Mouse (Mus musculus) forebrain, postnatal 0 days (tissue): Measurements from ENCODE around the gene Ngdn. TPM values are rescaled to one million over a fixed set of nuclear protein-coding genes. Genes with fewer than 3 reads are reported as not detected.
"Not testable (repeated sequence)": the region's sequence is repeated elsewhere in the genome, so short reads cannot be mapped to it uniquely, and the experiment has no call there.

ENCODE experiments used
- ATAC-seq: fragments of 200-750 bp; cut with Nextera tagmentation; 2 replicates; pipeline ENCODE4 v1.8.0; 2017; ENCODE audit warnings: mild to moderate bottlenecking, moderate library complexity
- DNase-seq: peaks from one replicate; pipeline ENCODE4 v3.0.0-alpha.2; 2015
- H3K27ac ChIP-seq: fragments of 300-500 bp; sonication (generic); 2 replicates; pipeline ENCODE4 v1.5.1; 2014; ENCODE audit warnings: low read depth, mild to moderate bottlenecking, antibody characterized with exemption, low read length, moderate library complexity, mixed read lengths
- H3K27me3 ChIP-seq: fragments of 300-500 bp; sonication (generic); 2 replicates; pipeline ENCODE4 v1.6.1; 2014; ENCODE audit warnings: mild to moderate bottlenecking, low read length, mixed read lengths; ENCODE audit not compliant: insufficient read depth
- H3K36me3 ChIP-seq: fragments of 300-500 bp; sonication (generic); 2 replicates; pipeline ENCODE4 v1.6.1; 2014; ENCODE audit warnings: mild to moderate bottlenecking, moderate library complexity; ENCODE audit not compliant: insufficient read depth
- H3K4me1 ChIP-seq: fragments of 300-500 bp; sonication (generic); 2 replicates; pipeline ENCODE4 v1.6.1; 2014; ENCODE audit warnings: antibody characterized with exemption; ENCODE audit not compliant: insufficient read depth
- H3K4me2 ChIP-seq: fragments of 300-500 bp; sonication (generic); 2 replicates; pipeline ENCODE4 v1.6.1; 2014; ENCODE audit warnings: low read depth, mild to moderate bottlenecking, moderate library complexity
- H3K4me3 ChIP-seq: fragments of 300-500 bp; sonication (generic); 2 replicates; pipeline ENCODE4 v1.5.1; 2014; ENCODE audit warnings: low read depth, low read length, mixed read lengths
- H3K9ac ChIP-seq: fragments of 300-500 bp; sonication (generic); 2 replicates; pipeline ENCODE4 v1.6.1; 2014; ENCODE audit warnings: mild to moderate bottlenecking
- H3K9me3 ChIP-seq: fragments of 300-500 bp; sonication (generic); 2 replicates; pipeline ENCODE4 v1.6.1; 2016; ENCODE audit warnings: low read length
- CTCF ChIP-seq: sonication (generic); IDR thresholded peaks from 2 replicates; pipeline ENCODE4 v1.5.1; 2016; ENCODE audit warnings: antibody characterized with exemption, control low read depth, low read depth
- WGBS: fragments of 180-500 bp; shearing (Covaris S2); extraction: QIAGEN DNeasy Blood & Tissue Kit; methylation state at CpG from one replicate; pipeline ENCODE4 v1.1.7; 2014; 5-methylcytosine and 5-hydroxymethylcytosine counted together
- polyA plus RNA-seq: library from polyadenylated mRNA; unstranded; fragments of >200 nt; fragmentation: Nextera tagmentation; extraction: Ambion mirVana; gene quantifications from 2 replicates; pipeline ENCODE4 v1.2.1, GENCODE M21; 2015
- total RNA-seq: library from RNA; depleted of rRNA; stranded (reverse); fragments of >200 nt; gene quantifications from 2 replicates; pipeline ENCODE4 v1.2.3, GENCODE M21; 2014

Gene Ngdn
- total and polyA plus RNA-seq, 2 experiments from 2014 or later, result 24.2 to 47.9 TPM

DNA sequence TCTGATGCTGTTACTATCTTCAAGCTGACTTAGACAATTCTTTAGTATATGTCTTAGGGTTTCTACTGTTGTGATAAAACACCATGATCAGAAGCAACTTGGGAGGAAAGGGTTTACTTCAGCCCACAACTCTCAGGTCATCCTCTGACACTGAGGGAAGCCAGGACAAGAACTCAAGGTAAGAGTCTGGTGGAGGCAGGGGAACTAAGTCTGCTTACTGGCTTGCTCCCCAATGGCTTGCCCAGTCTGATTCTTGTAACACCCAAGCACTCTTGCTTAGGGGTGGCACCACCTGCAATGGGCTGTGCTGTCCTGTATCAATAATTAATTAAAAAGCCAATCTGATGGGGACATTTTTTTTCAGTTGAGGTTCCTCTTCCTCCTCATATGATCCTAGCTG, 16.6 kb upstream of the Ngdn start:
- Histone ChIP-seq H3K4me2 (no peak overlapping the region), H3K9me3 (no peaks in the 10 kb centered on the region), H3K4me3 (no peak overlapping the region), H3K4me1 (peaks cover 25% of the 10 kb centered on the region), H3K9ac (no peak overlapping the region), H3K27ac (no peak overlapping the region), H3K36me3 (no peaks in the 10 kb centered on the region), H3K27me3 (no peaks in the 10 kb centered on the region)
- TF ChIP-seq CTCF, result no peak
- ATAC-seq, result no peak
- DNase-seq, result no peak

DNA sequence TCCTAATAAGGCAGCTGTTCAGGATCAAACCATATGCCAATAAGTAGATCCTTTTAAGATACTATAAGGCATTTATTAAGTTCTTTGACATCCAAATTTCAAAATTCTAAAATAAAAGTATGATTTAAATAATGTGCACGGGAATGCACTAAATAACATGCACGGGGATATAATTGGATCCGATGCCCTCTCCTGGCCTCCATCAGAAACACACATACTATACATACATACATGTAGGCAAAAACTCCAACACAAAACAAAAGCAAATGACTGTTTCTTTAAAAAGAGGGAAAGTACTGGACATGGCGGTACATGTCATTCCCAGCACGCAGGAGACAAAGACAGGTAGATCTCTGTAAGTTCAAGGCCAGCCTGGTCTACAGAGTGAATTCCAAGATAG, 15.4 kb upstream of the Ngdn start:
- ATAC-seq, H3K27me3 ChIP-seq, H3K4me3 ChIP-seq, H3K27ac ChIP-seq, H3K9ac ChIP-seq, H3K36me3 ChIP-seq, H3K9me3 ChIP-seq, H3K4me2 ChIP-seq: not testable (repeated sequence)
- TF ChIP-seq CTCF, result peak; percentile 61
- H3K4me1 ChIP-seq, result peaks cover 19% of the 10 kb centered on the region
- peak; percentile 53 for DNase-seq
- WGBS, result 66% methylated on average over 5 of the region's 5 CpGs

DNA sequence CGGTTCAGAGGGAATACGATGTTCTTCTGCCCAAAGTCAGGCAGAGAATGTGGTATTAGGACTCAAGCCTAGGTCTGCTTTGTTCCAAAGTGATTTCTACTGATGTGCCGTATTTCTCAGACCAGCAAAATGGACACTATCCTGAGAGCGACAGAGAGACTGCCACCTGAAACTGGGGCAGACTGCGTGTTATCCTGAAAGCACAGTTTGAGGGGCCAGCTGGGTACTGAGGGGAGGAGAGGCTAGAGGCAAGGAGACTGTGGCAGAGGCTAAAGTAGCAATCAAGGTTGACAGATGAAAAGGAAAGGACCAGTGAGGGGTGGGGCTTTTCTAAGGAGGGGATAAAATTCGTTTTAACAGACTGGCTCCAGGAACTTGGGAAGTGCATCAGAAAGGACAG, 14.4 kb upstream of the Ngdn start:
- DNase-seq, result no peak
- no peaks in the 10 kb centered on the region for H3K36me3 ChIP-seq
- H3K4me1 ChIP-seq, result peaks cover 11% of the 10 kb centered on the region
- 87% methylated on average over 6 of the region's 6 CpGs for WGBS
- no peak overlapping the region for H3K27ac ChIP-seq
- H3K9ac ChIP-seq, result no peak overlapping the region
- H3K27me3 ChIP-seq, result no peaks in the 10 kb centered on the region
- no peak overlapping the region for H3K4me3 ChIP-seq
- no peaks in the 10 kb centered on the region for H3K9me3 ChIP-seq
- no peak overlapping the region for H3K4me2 ChIP-seq
- no peak for TF ChIP-seq CTCF
- ATAC-seq, result no peak

DNA sequence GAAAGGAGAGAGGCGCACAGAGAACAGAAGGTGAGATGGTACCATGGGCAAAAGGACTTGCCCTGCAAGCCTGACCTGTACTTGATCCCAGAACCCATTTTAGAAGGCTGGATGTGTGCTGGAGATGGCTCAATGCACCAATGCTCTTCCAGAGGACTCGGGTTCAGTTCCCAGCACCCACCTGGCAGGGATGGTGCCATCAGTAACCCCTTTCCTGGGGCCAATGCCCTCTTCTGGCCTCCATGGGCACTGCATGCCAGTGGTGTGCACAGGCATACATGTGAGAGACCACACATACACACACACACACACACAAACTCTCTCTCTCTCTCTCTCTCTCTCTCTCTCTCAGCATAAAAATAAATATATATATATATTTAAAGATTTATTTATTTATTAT, 13.8 kb upstream of the Ngdn start:
- peak; percentile 19; the same call in 1 of the 2 replicates for TF ChIP-seq CTCF
- DNase-seq (no peak), ATAC-seq (no peak)
- 100% methylated on average over 2 of the region's 2 CpGs for WGBS
- H3K9ac ChIP-seq, result no peak overlapping the region
- H3K4me2 ChIP-seq, result no peak overlapping the region
- no peak overlapping the region for H3K4me3 ChIP-seq
- no peaks in the 10 kb centered on the region for H3K9me3 ChIP-seq
- no peaks in the 10 kb centered on the region for H3K27me3 ChIP-seq
- H3K36me3 ChIP-seq, result no peaks in the 10 kb centered on the region
- 0 out of 2 replicates have a peak, but pooled peaks cover 4% of the 10 kb centered on the region for H3K4me1 ChIP-seq
- H3K27ac ChIP-seq, result no peak overlapping the region

DNA sequence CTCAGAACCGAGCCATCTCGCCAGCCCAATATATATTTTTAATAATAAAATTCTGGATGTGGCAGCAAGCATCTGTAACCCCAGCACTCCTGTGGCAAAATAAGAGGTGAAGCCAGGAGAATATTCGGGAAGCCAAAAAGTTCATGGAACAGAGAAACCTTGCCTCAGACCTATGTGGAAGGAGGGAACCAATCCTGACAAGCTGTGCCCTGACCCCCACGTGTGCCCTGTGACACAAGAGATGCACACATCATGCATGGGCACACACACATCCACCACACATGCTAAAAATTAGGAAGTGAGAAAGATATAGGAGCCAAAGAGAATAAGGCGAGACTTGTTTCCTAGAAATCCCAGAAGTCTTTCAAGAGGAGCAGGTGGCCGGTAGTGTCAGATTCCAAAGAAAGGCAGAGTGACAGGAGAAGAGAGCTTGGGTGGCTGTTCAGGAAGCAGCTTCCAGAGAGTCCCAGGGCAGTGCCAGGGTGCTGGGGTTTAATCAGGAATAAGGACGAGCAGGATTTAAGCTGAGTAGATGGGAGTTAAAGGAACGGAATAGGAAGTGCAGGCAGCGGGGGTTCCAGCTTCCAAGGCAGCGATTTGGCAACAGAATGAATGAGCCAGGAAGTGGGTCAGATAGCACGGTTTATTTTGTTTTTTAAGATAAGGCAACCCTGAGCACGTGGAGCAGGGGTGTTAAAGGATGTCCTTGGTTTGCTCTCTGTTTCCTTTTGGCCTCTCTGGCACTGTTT, 13.1 kb upstream of the Ngdn start:
- Histone ChIP-seq H3K27ac (no peak overlapping the region), H3K9ac (no peak overlapping the region), H3K4me1 (0 out of 2 replicates have a peak, but pooled peaks cover 2% of the 10 kb centered on the region), H3K27me3 (no peaks in the 10 kb centered on the region), H3K4me3 (no peak overlapping the region), H3K4me2 (no peak overlapping the region), H3K9me3 (no peaks in the 10 kb centered on the region), H3K36me3 (no peaks in the 10 kb centered on the region)
- 50% methylated on average over 12 of the region's 12 CpGs for WGBS
- ATAC-seq (no peak), DNase-seq (no peak)
- TF ChIP-seq CTCF, result no peak

DNA sequence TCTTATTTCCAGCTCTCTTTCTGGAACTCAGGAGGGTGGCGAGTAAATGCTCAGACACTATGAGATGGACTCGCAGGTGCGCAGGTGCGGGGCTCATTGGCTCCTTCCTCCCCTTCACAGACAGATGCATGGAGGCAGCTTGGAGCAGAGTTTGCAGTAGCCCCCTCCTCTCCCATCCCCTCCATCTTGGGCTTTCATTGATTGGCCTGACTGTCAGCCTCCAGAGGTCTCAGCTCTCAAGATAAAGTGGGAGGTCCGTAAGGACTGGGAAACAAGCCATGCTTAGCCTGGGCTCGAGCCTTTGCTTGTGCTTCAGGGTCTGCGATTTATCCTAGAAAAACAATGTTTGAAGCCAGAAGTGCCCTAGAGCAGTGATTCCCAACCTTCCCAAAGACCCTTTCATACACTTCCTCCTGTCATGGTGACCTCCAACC, 12.6 kb upstream of the Ngdn start:
- ATAC-seq (no peak), DNase-seq (no peak)
- Histone ChIP-seq H3K36me3 (no peaks in the 10 kb centered on the region), H3K4me2 (no peak overlapping the region), H3K9me3 (no peaks in the 10 kb centered on the region), H3K4me3 (no peak overlapping the region), H3K4me1 (no peaks in the 10 kb centered on the region), H3K9ac (no peak overlapping the region), H3K27me3 (no peaks in the 10 kb centered on the region), H3K27ac (no peak overlapping the region)
- WGBS, result 63% methylated on average over 7 of the region's 7 CpGs
- TF ChIP-seq CTCF, result no peak

DNA sequence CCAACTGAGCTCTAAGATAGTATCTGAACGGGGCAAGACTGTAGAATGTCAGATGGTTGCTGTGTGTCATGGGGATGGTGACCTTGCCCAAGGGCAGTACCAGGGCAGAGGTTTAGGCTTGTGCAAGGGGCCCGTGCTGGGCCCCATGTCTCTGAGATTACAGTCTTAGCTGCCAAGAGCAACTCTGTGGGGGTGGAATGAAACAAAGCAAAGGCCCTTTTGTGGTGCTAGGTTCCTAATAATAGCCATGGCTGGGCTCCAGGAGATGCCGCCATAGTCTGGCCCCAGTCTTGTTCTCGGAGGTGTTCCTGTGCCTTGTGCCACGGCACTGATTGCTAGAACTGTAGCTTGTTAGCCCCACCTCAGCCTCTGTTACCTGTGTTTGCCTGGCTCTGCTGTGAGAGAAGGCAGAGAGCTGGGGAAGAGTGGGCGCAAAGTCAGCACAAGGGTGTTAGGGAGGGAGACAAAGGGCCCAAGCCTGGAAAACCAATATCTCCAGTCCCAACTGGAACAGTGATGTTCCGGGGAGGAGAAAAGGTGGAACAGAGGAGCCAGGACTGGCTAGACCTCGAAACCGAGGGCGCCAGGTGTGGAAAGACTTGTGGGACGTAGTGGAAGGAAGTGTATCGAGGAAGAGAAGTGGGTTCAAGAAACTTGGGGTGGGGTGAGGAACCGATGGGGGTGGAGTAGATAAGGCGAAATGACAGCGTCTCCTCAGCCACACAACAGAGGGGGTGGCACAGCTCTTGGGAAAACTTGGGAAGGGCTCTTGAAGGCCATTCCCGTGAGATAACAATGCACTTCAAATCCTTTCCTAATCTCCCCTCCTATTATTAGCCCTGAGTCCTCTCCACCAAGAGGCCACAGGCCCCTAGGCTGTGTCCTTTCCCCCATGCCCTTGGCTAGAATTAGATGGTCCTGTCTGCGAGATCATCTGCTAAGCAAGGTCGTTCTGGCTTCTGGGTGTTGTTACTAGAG, 11.1 kb upstream of the Ngdn start:
- H3K27me3 ChIP-seq, result no peaks in the 10 kb centered on the region
- H3K27ac ChIP-seq, result no peak overlapping the region
- H3K9ac ChIP-seq, result no peak overlapping the region
- H3K36me3 ChIP-seq, result no peaks in the 10 kb centered on the region
- DNase-seq (no peak), ATAC-seq (no peak)
- WGBS, result 64% methylated on average over 18 of the region's 18 CpGs
- no peaks in the 10 kb centered on the region for H3K9me3 ChIP-seq
- H3K4me3 ChIP-seq, result no peak overlapping the region
- H3K4me2 ChIP-seq, result no peak overlapping the region
- no peak for TF ChIP-seq CTCF
- no peaks in the 10 kb centered on the region for H3K4me1 ChIP-seq
